Mouse (Mus musculus) frontal cortex, postnatal 10 days (tissue): ENCODE measurements at regions not wholly inside any gene's neighbourhood (a gene's known extent, or its start where the extent isn't known, plus 50 kb on each side); places are given as distances from the start of the nearest gene placed in this dataset.
A peak's percentile ranks its signal among the peaks of the same experiment; 100 is the strongest.

Experiments
- DNase-seq, 2 experiments: peaks; one replicate each; pipeline ENCODE4 v3.0.0; 2022; ENCODE audit warnings: low spot score in 2 of 2, mixed read lengths in 1 of 2

- no peak for DNase-seq
These were observed 70.6 kb downstream of the Npy start for GRCm38 (mm10) chr6:49893113-49893512.

GRCm38 (mm10) chr6:49899146-49899545 is 76.6 kb downstream of the Npy start:
- no peak for DNase-seq

GRCm38 (mm10) chr6:49901512-49901911 is 79.0 kb downstream of the Npy start:
- DNase-seq: no peak

- DNase-seq: no peak
These were observed 81.5 kb downstream of the Npy start for GRCm38 (mm10) chr6:49904001-49904400.

GRCm38 (mm10) chr6:49906456-49906855 is 83.9 kb downstream of the Npy start:
- no peak for DNase-seq

GRCm38 (mm10) chr6:49919089-49919812 is 96.7 kb downstream of the Npy start:
- peak in 1 of 2 experiments; percentile 13 for DNase-seq

GRCm38 (mm10) chr6:49919813-49920170 is 97.3 kb downstream of the Npy start:
- DNase-seq: no peak

- no peak for DNase-seq
These were observed 101.8 kb downstream of the Npy start for GRCm38 (mm10) chr6:49924296-49924695.

- DNase-seq: no peak
These were observed 105.6 kb downstream of the Npy start for GRCm38 (mm10) chr6:49928075-49928474.

- no peak for DNase-seq
These were observed 107.6 kb downstream of the Npy start for GRCm38 (mm10) chr6:49930104-49930503.

- no peak for DNase-seq
These were observed 120.6 kb downstream of the Npy start for GRCm38 (mm10) chr6:49943087-49943486.

GRCm38 (mm10) chr6:49958891-49959290 is 136.4 kb downstream of the Npy start:
- no peak for DNase-seq

- no peak for DNase-seq
These were observed 138.7 kb downstream of the Npy start for GRCm38 (mm10) chr6:49961166-49961565.

GRCm38 (mm10) chr6:49965944-49966545 is 143.5 kb downstream of the Npy start:
- no peak for DNase-seq

- DNase-seq: no peak
These were observed 143.5 kb upstream of the Mpp6 start for GRCm38 (mm10) chr6:49966555-49966954.

GRCm38 (mm10) chr6:49973258-49973865 is 136.7 kb upstream of the Mpp6 start:
- DNase-seq: no peak

- peak in 1 of 2 experiments; percentile 19 for DNase-seq
These were observed 132.3 kb upstream of the Mpp6 start for GRCm38 (mm10) chr6:49977783-49978182.

GRCm38 (mm10) chr6:49983740-49984139 is 126.3 kb upstream of the Mpp6 start:
- DNase-seq: no peak

GRCm38 (mm10) chr6:49985127-49985526 is 124.9 kb upstream of the Mpp6 start:
- DNase-seq: no peak

- DNase-seq: no peak
These were observed 122.9 kb upstream of the Mpp6 start for GRCm38 (mm10) chr6:49987141-49987540.

GRCm38 (mm10) chr6:49987541-49988210 is 122.4 kb upstream of the Mpp6 start:
- DNase-seq: no peak
